Mouse (Mus musculus): ENCODE results near the gene Hectd4. TPM values are rescaled to one million over a fixed set of nuclear protein-coding genes. Genes with fewer than 3 reads are reported as not detected.

The Hectd4 gene
- polyA plus RNA-seq, 1 experiment, result 61.5 TPM

DNA sequence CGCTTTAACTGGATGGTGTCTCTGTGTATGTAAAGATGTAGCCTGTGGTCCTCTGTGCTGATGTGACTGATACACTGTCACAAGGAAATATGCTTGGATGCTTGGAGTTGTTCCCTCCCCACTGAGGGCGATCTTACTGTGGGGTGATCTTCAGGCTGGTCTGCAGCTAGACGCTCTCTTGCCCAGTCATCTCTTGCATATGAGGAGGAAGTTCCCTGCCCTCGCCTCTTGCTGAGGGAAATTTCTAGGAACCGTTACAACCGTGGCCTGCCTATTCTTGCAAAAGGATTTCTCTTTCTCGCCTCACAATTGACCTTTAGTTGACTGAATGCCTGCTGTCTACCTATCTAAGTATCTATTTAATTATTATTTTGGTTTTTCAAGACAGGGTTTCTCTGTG is 35.0 kb downstream of the Hectd4 start:
- DNase-seq, result no peak
- Histone ChIP-seq H3K27me3 (ENCODE audit: control insufficient read depth, insufficient read depth, low read length) (no peaks in the 10 kb centered on the region), H3K27ac (ENCODE audit: control insufficient read depth, insufficient read depth, low read length) (no peak overlapping the region), H3K4me3 (ENCODE audit: control insufficient read depth, insufficient read depth, low read length) (no peak overlapping the region), H3K4me1 (replicated peaks; ENCODE audit: control insufficient read depth, insufficient read depth, low read length) (no peaks in the 10 kb centered on the region), H3K36me3 (ENCODE audit: control insufficient read depth, insufficient read depth, low read length) (peaks cover 15% of the 10 kb centered on the region; the same call in 1 of the 2 replicates)
- 92% methylated on average over 7 of the region's 7 CpGs for WGBS
- no peak for TF ChIP-seq POLR2A (IDR thresholded peaks at IDR 0.05; ENCODE audit: control insufficient read depth, extremely low read depth, insufficient read depth, low read length, poor library complexity)
- no peak for TF ChIP-seq CTCF (IDR thresholded peaks at IDR 0.05; ENCODE audit: borderline replicate concordance, control insufficient read depth, extremely low read depth, insufficient read depth, low read length, poor library complexity)

DNA sequence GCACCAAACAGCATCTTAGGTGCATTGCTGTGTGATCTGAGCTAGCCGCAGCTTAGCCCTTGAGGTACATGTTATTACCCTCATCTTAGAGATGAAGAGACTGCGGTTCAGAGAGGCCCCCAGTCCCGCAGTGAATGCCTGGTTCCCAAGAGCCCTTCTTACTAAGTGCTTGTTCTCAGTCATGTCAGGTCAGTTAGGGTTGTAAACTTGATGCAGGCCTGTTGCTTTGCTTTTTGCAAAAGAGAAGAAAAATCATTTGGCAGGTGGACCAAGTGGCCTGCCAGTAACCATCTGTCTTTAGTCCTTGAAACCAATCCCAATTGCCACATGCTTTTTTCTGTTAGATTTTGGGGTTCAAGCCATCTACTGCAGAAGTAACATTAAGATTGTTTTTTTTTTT is 41.8 kb downstream of the Hectd4 start:
- 96% methylated on average over 3 of the region's 3 CpGs for WGBS

DNA sequence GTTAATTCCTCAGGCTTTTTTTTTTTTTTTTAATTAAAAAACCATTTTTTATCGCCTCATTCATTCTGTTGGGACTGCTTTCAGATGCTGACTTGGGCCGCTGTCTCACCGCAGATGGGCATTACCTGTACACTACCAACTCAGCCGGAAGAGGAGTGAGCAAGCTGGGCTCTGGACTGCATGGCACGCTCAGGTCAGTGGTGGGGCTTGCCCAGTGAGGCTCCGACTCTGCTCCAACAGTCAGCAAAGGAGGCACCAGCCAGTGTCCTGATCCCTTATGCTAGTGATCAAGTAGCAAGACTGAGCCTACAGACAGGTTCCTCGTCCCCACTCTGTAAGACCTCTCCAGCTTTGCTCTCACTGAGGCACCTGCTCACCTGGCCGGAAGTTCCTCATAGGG is 42.4 kb downstream of the Hectd4 start:
- Histone ChIP-seq H3K27me3 (ENCODE audit: control insufficient read depth, insufficient read depth, low read length) (no peaks in the 10 kb centered on the region), H3K27ac (ENCODE audit: control insufficient read depth, insufficient read depth, low read length) (no peak overlapping the region), H3K4me1 (replicated peaks; ENCODE audit: control insufficient read depth, insufficient read depth, low read length) (no peaks in the 10 kb centered on the region), H3K4me3 (ENCODE audit: control insufficient read depth, insufficient read depth, low read length) (no peak overlapping the region), H3K36me3 (ENCODE audit: control insufficient read depth, insufficient read depth, low read length) (peaks cover 10% of the 10 kb centered on the region)
- TF ChIP-seq CTCF (IDR thresholded peaks at IDR 0.05; ENCODE audit: borderline replicate concordance, control insufficient read depth, extremely low read depth, insufficient read depth, low read length, poor library complexity) (no peak), POLR2A (IDR thresholded peaks at IDR 0.05; ENCODE audit: control insufficient read depth, extremely low read depth, insufficient read depth, low read length, poor library complexity) (no peak)
- DNase-seq, result no peak
- 97% methylated on average over 8 of the region's 8 CpGs for WGBS

More for the DNA sequence above, 41.8 kb downstream of the Hectd4 start:
- Histone ChIP-seq H3K4me3 (ENCODE audit: control insufficient read depth, insufficient read depth, low read length) (no peak overlapping the region), H3K27ac (ENCODE audit: control insufficient read depth, insufficient read depth, low read length) (no peak overlapping the region), H3K27me3 (ENCODE audit: control insufficient read depth, insufficient read depth, low read length) (no peaks in the 10 kb centered on the region), H3K36me3 (ENCODE audit: control insufficient read depth, insufficient read depth, low read length) (peaks cover 10% of the 10 kb centered on the region), H3K4me1 (replicated peaks; ENCODE audit: control insufficient read depth, insufficient read depth, low read length) (no peaks in the 10 kb centered on the region)
- TF ChIP-seq CTCF (IDR thresholded peaks at IDR 0.05; ENCODE audit: borderline replicate concordance, control insufficient read depth, extremely low read depth, insufficient read depth, low read length, poor library complexity) (no peak), POLR2A (IDR thresholded peaks at IDR 0.05; ENCODE audit: control insufficient read depth, extremely low read depth, insufficient read depth, low read length, poor library complexity) (no peak)
- no peak for DNase-seq

DNA sequence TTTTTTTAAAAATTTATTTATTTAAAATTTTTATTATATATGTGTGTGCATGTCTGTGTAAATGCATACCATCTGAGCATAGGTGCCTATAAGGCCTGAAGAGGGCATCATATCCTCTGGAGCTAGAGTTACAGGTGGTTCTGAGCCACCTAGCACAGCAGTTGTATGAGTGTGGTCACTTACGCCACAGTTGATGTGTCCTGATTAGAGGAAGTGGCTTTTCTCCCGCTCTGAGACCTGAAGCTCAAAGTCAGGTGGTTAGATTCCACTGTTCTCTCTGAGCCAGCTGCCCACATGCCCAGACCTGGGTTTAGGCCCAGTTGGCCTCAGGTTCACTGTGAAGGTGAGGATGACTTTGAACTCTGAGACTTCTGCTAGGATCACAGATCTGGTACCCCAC is 44.6 kb downstream of the Hectd4 start:
- Histone ChIP-seq H3K27me3 (ENCODE audit: control insufficient read depth, insufficient read depth, low read length) (no peaks in the 10 kb centered on the region), H3K27ac (ENCODE audit: control insufficient read depth, insufficient read depth, low read length) (no peak overlapping the region), H3K4me1 (replicated peaks; ENCODE audit: control insufficient read depth, insufficient read depth, low read length) (no peaks in the 10 kb centered on the region), H3K36me3 (ENCODE audit: control insufficient read depth, insufficient read depth, low read length) (peaks cover 15% of the 10 kb centered on the region), H3K4me3 (ENCODE audit: control insufficient read depth, insufficient read depth, low read length) (no peak overlapping the region)
- 80% methylated on average over 2 of the region's 2 CpGs for WGBS
- TF ChIP-seq CTCF (IDR thresholded peaks at IDR 0.05; ENCODE audit: borderline replicate concordance, control insufficient read depth, extremely low read depth, insufficient read depth, low read length, poor library complexity) (no peak), POLR2A (IDR thresholded peaks at IDR 0.05; ENCODE audit: control insufficient read depth, extremely low read depth, insufficient read depth, low read length, poor library complexity) (no peak)
- no peak for DNase-seq

DNA sequence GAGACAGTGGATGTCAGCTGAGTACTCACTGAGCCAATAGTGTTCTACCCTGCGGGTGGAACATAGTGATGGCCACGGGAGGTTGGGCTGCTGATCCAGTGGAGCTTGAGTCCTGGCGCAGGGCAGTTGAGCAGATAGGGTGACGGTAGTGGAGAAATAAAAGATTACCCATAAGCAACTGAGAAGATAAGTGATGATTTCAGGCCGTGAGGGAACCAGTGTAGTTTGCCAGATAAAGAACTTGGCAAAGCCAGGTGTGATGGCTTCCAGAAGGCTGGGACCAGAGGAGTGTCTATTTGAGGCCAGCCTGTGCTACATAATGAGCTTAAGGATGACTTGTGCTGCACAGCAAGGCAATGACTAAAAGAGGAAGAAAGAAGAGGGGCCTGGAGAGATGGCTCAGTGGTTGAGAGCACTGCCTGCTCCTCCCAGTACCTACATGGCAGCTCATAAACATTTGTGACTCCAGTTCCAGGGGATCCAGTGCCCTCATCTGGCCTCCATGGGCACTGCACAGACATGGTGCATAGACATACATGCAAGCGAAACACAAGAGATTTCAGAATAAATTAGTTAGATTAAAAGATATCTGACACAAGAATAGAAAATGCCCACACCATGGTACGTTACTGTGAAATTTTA is 46.8 kb downstream of the Hectd4 start:
- no peaks in the 10 kb centered on the region for H3K4me1 ChIP-seq (replicated peaks; ENCODE audit: control insufficient read depth, insufficient read depth, low read length)
- 95% methylated on average over 7 of the region's 7 CpGs for WGBS
- DNase-seq, result peak; percentile 55
- no peak overlapping the region for H3K27ac ChIP-seq (ENCODE audit: control insufficient read depth, insufficient read depth, low read length)
- H3K36me3 ChIP-seq (ENCODE audit: control insufficient read depth, insufficient read depth, low read length), result peaks cover 20% of the 10 kb centered on the region
- no peaks in the 10 kb centered on the region for H3K27me3 ChIP-seq (ENCODE audit: control insufficient read depth, insufficient read depth, low read length)
- H3K4me3 ChIP-seq (ENCODE audit: control insufficient read depth, insufficient read depth, low read length), result no peak overlapping the region
- TF ChIP-seq POLR2A (IDR thresholded peaks at IDR 0.05; ENCODE audit: control insufficient read depth, extremely low read depth, insufficient read depth, low read length, poor library complexity) (no peak), CTCF (IDR thresholded peaks at IDR 0.05; ENCODE audit: borderline replicate concordance, control insufficient read depth, extremely low read depth, insufficient read depth, low read length, poor library complexity) (no peak)

DNA sequence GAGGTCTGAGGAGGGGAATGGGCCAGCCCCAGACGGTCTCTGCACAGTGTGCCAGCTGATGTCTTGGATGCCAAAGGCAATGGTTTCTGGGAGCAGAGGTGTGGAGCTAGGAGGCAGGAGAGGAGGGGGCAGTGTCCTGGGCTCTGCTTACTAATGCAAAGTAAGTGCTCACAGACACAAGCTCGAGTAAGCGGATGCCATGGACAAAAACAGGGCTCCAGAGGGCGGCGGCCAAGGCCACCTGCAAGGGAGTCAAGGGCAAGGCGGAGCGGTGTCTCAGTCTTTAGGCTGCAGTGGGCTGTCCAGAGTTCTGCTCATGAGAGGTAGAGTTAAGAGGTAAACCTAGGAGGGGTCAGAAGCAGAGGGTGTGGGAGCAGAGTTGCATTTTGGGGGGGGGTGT is 51.0 kb downstream of the Hectd4 start:
- WGBS, result 99% methylated on average over 7 of the region's 7 CpGs
- Histone ChIP-seq H3K4me1 (replicated peaks; ENCODE audit: control insufficient read depth, insufficient read depth, low read length) (no peaks in the 10 kb centered on the region), H3K36me3 (ENCODE audit: control insufficient read depth, insufficient read depth, low read length) (peaks cover 24% of the 10 kb centered on the region), H3K27ac (ENCODE audit: control insufficient read depth, insufficient read depth, low read length) (no peak overlapping the region), H3K27me3 (ENCODE audit: control insufficient read depth, insufficient read depth, low read length) (no peaks in the 10 kb centered on the region), H3K4me3 (ENCODE audit: control insufficient read depth, insufficient read depth, low read length) (no peak overlapping the region)
- TF ChIP-seq CTCF (IDR thresholded peaks at IDR 0.05; ENCODE audit: borderline replicate concordance, control insufficient read depth, extremely low read depth, insufficient read depth, low read length, poor library complexity) (no peak), POLR2A (IDR thresholded peaks at IDR 0.05; ENCODE audit: control insufficient read depth, extremely low read depth, insufficient read depth, low read length, poor library complexity) (no peak)
- no peak for DNase-seq

DNA sequence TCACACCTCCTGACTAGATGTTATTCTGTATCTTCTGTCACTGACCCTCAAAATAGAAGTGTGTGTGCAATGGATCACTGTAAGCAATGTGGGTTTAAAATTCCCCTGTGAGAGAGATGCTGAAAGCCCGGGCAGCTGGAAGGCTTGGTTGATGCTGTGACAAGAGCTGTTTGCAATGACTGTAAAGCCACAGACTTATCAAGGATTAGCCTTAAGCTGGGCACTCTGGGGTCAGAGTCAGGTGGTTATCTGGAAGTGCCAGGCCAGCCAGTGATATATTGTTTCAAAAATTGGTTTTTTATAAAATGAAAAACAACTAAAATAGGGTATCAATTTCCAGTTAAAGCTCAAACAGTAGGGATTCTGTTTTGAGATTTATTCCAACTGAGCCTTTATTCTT is 56.8 kb downstream of the Hectd4 start:
- DNase-seq, result no peak
- WGBS, result 93% methylated on average over 1 of the region's 1 CpGs
- H3K27me3 ChIP-seq (ENCODE audit: control insufficient read depth, insufficient read depth, low read length), result no peaks in the 10 kb centered on the region
- peaks cover 41% of the 10 kb centered on the region for H3K36me3 ChIP-seq (ENCODE audit: control insufficient read depth, insufficient read depth, low read length)
- no peak overlapping the region for H3K27ac ChIP-seq (ENCODE audit: control insufficient read depth, insufficient read depth, low read length)
- TF ChIP-seq POLR2A (IDR thresholded peaks at IDR 0.05; ENCODE audit: control insufficient read depth, extremely low read depth, insufficient read depth, low read length, poor library complexity) (no peak), CTCF (IDR thresholded peaks at IDR 0.05; ENCODE audit: borderline replicate concordance, control insufficient read depth, extremely low read depth, insufficient read depth, low read length, poor library complexity) (no peak)
- no peaks in the 10 kb centered on the region for H3K4me1 ChIP-seq (replicated peaks; ENCODE audit: control insufficient read depth, insufficient read depth, low read length)
- no peak overlapping the region for H3K4me3 ChIP-seq (ENCODE audit: control insufficient read depth, insufficient read depth, low read length)

All from thymus, adult 2 months (tissue).